Mouse (Mus musculus) hindbrain, embryonic 15.5 days (tissue): Measurements from ENCODE around the gene Olfr986. TPM values are rescaled to one million over a fixed set of nuclear protein-coding genes. Genes with fewer than 3 reads are reported as not detected.
"Not testable (repeated sequence)": the region's sequence is repeated elsewhere in the genome, so short reads cannot be mapped to it uniquely, and the experiment has no call there.

Source experiments
- ATAC-seq: fragments of 200-750 bp; cut with Nextera tagmentation; 2 replicates; pipeline ENCODE4 v1.8.0; 2017; ENCODE audit warnings: low read depth, moderate number of reproducible peaks, moderate TSS enrichment; ENCODE audit not compliant: low FRiP score
- H3K27ac ChIP-seq: fragments of 300-500 bp; sonication (generic); replicated peaks from 2 replicates; pipeline ENCODE4 v1.5.1; 2015; ENCODE audit warnings: mild to moderate bottlenecking, inconsistent platforms
- H3K27me3 ChIP-seq: fragments of 300-500 bp; sonication (generic); 2 replicates; pipeline ENCODE4 v1.6.1; 2015; ENCODE audit warnings: control low read depth, inconsistent platforms
- H3K36me3 ChIP-seq: fragments of 300-500 bp; sonication (generic); 2 replicates; pipeline ENCODE4 v1.6.1; 2015; ENCODE audit warnings: control low read depth, inconsistent platforms
- H3K4me1 ChIP-seq: fragments of 300-500 bp; sonication (generic); replicated peaks from 2 replicates; pipeline ENCODE4 v1.6.1; 2015; ENCODE audit warnings: control low read depth, inconsistent platforms
- H3K4me2 ChIP-seq: fragments of 300-500 bp; sonication (generic); 2 replicates; pipeline ENCODE4 v1.6.1; 2015; ENCODE audit warnings: moderate library complexity, mild to moderate bottlenecking, inconsistent platforms
- H3K4me3 ChIP-seq: fragments of 300-500 bp; sonication (generic); 2 replicates; pipeline ENCODE4 v1.5.1; 2015; ENCODE audit warnings: mild to moderate bottlenecking, inconsistent platforms
- H3K9ac ChIP-seq: fragments of 300-500 bp; sonication (generic); 2 replicates; pipeline ENCODE4 v1.6.1; 2015; ENCODE audit warnings: inconsistent platforms
- H3K9me3 ChIP-seq: fragments of 300-500 bp; sonication (generic); 2 replicates; pipeline ENCODE4 v1.6.1; 2016; ENCODE audit warnings: control low read depth, inconsistent platforms
- WGBS: fragments of 180-500 bp; shearing (Covaris S2); methylation state at CpG from one replicate; pipeline ENCODE4 v1.1.7; 2015; 5-methylcytosine and 5-hydroxymethylcytosine counted together
- polyA plus RNA-seq: library from polyadenylated mRNA; unstranded; fragments of >200 nt; fragmentation: Nextera tagmentation; extraction: Ambion mirVana; gene quantifications from 2 replicates; pipeline ENCODE4 v1.2.1, GENCODE M21; 2015

Olfr986 gene
- not detected in 2 replicates for polyA plus RNA-seq

- Histone ChIP-seq H3K9me3 (no peaks in the 10 kb centered on the region), H3K27me3 (no peaks in the 10 kb centered on the region), H3K27ac (no peak within 1 kb of the TSS), H3K4me3 (no peak within 1 kb of the TSS), H3K36me3 (no peaks in the 10 kb centered on the region), H3K4me2 (no peak within 1 kb of the TSS), H3K4me1 (no peaks in the 10 kb centered on the region), H3K9ac (no peak within 1 kb of the TSS)
- WGBS = 92% methylated on average over 5 of the region's 5 CpGs
- ATAC-seq = no peak
Observed at GRCm38 (mm10) chr9:40180620-40181019, at the start of gene Olfr986. TSS of gene Olfr986 (plus strand) at chr9:40180920.

- Histone ChIP-seq H3K9ac (no peak overlapping the region), H3K27me3 (no peaks in the 10 kb centered on the region), H3K9me3 (no peaks in the 10 kb centered on the region), H3K36me3 (no peaks in the 10 kb centered on the region), H3K27ac (no peak overlapping the region), H3K4me3 (no peak overlapping the region), H3K4me2 (no peak overlapping the region), H3K4me1 (no peaks in the 10 kb centered on the region)
- ATAC-seq = no peak
- WGBS = 82% methylated on average over 6 of the region's 6 CpGs
Observed at GRCm38 (mm10) chr9:40136987-40137688, 43.6 kb upstream of the Olfr986 start.

- Histone ChIP-seq H3K27me3 (no peaks in the 10 kb centered on the region), H3K9me3 (no peaks in the 10 kb centered on the region), H3K27ac (no peak overlapping the region), H3K9ac (no peak overlapping the region), H3K36me3 (no peaks in the 10 kb centered on the region), H3K4me1 (no peaks in the 10 kb centered on the region), H3K4me3 (no peak overlapping the region), H3K4me2 (no peak overlapping the region)
- 81% methylated on average over 4 of the region's 4 CpGs for WGBS
- ATAC-seq = no peak
Observed at GRCm38 (mm10) chr9:40139484-40139883, 41.2 kb upstream of the Olfr986 start.

- WGBS = 56% methylated on average over 1 of the region's 1 CpGs
- ATAC-seq = no peak
- no peak overlapping the region for H3K4me3 ChIP-seq
- H3K36me3 ChIP-seq = no peaks in the 10 kb centered on the region
- H3K9ac ChIP-seq = no peak overlapping the region
- H3K4me1 ChIP-seq = no peaks in the 10 kb centered on the region
- H3K9me3 ChIP-seq = no peaks in the 10 kb centered on the region
- H3K27ac ChIP-seq = no peak overlapping the region
- no peaks in the 10 kb centered on the region for H3K27me3 ChIP-seq
- H3K4me2 ChIP-seq = no peak overlapping the region
Observed at GRCm38 (mm10) chr9:40141544-40141943, 39.2 kb upstream of the Olfr986 start.

GRCm38 (mm10) chr9:40155118-40155644 is 25.5 kb upstream of the Olfr986 start:
- H3K9me3 ChIP-seq = no peaks in the 10 kb centered on the region
- H3K4me1 ChIP-seq = no peaks in the 10 kb centered on the region
- H3K27ac ChIP-seq = no peak overlapping the region
- H3K27me3 ChIP-seq = no peaks in the 10 kb centered on the region
- 74% methylated on average over 4 of the region's 4 CpGs for WGBS
- H3K4me2 ChIP-seq = no peak overlapping the region
- H3K36me3 ChIP-seq = no peaks in the 10 kb centered on the region
- no peak overlapping the region for H3K4me3 ChIP-seq
- no peak overlapping the region for H3K9ac ChIP-seq
- no peak for ATAC-seq

GRCm38 (mm10) chr9:40166446-40166845 is 14.3 kb upstream of the Olfr986 start:
- Histone ChIP-seq H3K4me2 (no peak overlapping the region), H3K9ac (no peak overlapping the region), H3K27me3 (no peaks in the 10 kb centered on the region), H3K27ac (no peak overlapping the region), H3K36me3 (no peaks in the 10 kb centered on the region), H3K4me1 (no peaks in the 10 kb centered on the region), H3K9me3 (no peaks in the 10 kb centered on the region), H3K4me3 (no peak overlapping the region)
- whole genome bisulfite sequencing = 96% methylated on average over 1 of the region's 1 CpGs
- no peak for ATAC-seq

- H3K27ac ChIP-seq = no peak overlapping the region
- no peaks in the 10 kb centered on the region for H3K4me1 ChIP-seq
- H3K36me3 ChIP-seq = no peaks in the 10 kb centered on the region
- no peak for ATAC-seq
- H3K4me3 ChIP-seq = no peak overlapping the region
- WGBS = 79% methylated on average over 6 of the region's 6 CpGs
- no peak overlapping the region for H3K4me2 ChIP-seq
- no peaks in the 10 kb centered on the region for H3K9me3 ChIP-seq
- H3K27me3 ChIP-seq = no peaks in the 10 kb centered on the region
- H3K9ac ChIP-seq = no peak overlapping the region
Observed at GRCm38 (mm10) chr9:40177017-40177416, 3.7 kb upstream of the Olfr986 start.

GRCm38 (mm10) chr9:40185166-40185565 is 4.4 kb downstream of the Olfr986 start:
- not testable (repeated sequence) for H3K27me3 ChIP-seq, H3K27ac ChIP-seq, H3K4me2 ChIP-seq, H3K36me3 ChIP-seq, H3K4me1 ChIP-seq, H3K9ac ChIP-seq, H3K9me3 ChIP-seq, ATAC-seq, H3K4me3 ChIP-seq
- WGBS = 67% methylated on average over 2 of the region's 2 CpGs

GRCm38 (mm10) chr9:40191086-40191876 is 10.6 kb downstream of the Olfr986 start:
- H3K4me2 ChIP-seq = peak overlapping the region; percentile 71
- no peak for ATAC-seq
- peaks cover 21% of the 10 kb centered on the region for H3K4me1 ChIP-seq
- peak overlapping the region; percentile 78 for H3K27ac ChIP-seq
- H3K4me3 ChIP-seq = peak overlapping the region; percentile 76
- 89% methylated on average over 9 of the region's 9 CpGs for WGBS
- no peaks in the 10 kb centered on the region for H3K36me3 ChIP-seq
- H3K9ac ChIP-seq = peak overlapping the region; percentile 73; the same call in 1 of the 2 replicates
- H3K9me3 ChIP-seq = no peaks in the 10 kb centered on the region
- H3K27me3 ChIP-seq = no peaks in the 10 kb centered on the region

GRCm38 (mm10) chr9:40192098-40193038 is 11.6 kb downstream of the Olfr986 start, which contains the start of gene Zfp202:
TSS of gene Zfp202 (plus strand) at chr9:40192316.
- H3K36me3 ChIP-seq = no peaks in the 10 kb centered on the region
- H3K9me3 ChIP-seq = no peaks in the 10 kb centered on the region
- under 1% methylated on average over 56 of the region's 63 CpGs for WGBS
- peak within 1 kb of the TSS; percentile 73 for H3K9ac ChIP-seq
- H3K27ac ChIP-seq = peak within 1 kb of the TSS; percentile 78
- peak; percentile 98 for ATAC-seq
- H3K4me1 ChIP-seq = peaks cover 21% of the 10 kb centered on the region
- peak within 1 kb of the TSS; percentile 71 for H3K4me2 ChIP-seq
- H3K4me3 ChIP-seq = peak within 1 kb of the TSS; percentile 76
- no peaks in the 10 kb centered on the region for H3K27me3 ChIP-seq

GRCm38 (mm10) chr9:40195981-40196380 is 15.3 kb downstream of the Olfr986 start:
- Histone ChIP-seq H3K9ac (no peak overlapping the region), H3K4me1 (peaks cover 21% of the 10 kb centered on the region), H3K9me3 (no peaks in the 10 kb centered on the region), H3K4me2 (no peak overlapping the region), H3K27ac (no peak overlapping the region), H3K27me3 (no peaks in the 10 kb centered on the region), H3K36me3 (no peaks in the 10 kb centered on the region; the same call in 1 of the 2 replicates), H3K4me3 (no peak overlapping the region)
- 84% methylated on average over 3 of the region's 3 CpGs for WGBS
- no peak for ATAC-seq
